Mouse (Mus musculus) monocyte, adult 5-6 weeks (primary cell): ENCODE results near the gene Ldlrap1. TPM values are rescaled to one million over a fixed set of nuclear protein-coding genes. Genes with fewer than 3 reads are reported as not detected.

Experiments used
- total RNA-seq: library from RNA; stranded (forward); fragments of 200-1000, 200-491, 200-594 nt; gene quantifications from 3 replicates; pipeline ENCODE4 v1.2.3, GENCODE M21; 2017

Gene Ldlrap1
- total RNA-seq, 1 experiment from 2014 or later = 32.2 TPM

Other genes with a start within 250 kb of the Ldlrap1 start
- 35.4 to 39.0 TPM (median 37.6 TPM) in 3 replicates for gene Mtfr1l, start 232.6 kb downstream of the Ldlrap1 start, total RNA-seq
- 13.0 to 27.3 TPM (median 15.4 TPM) in 3 replicates for gene Selenon, start 215.9 kb downstream of the Ldlrap1 start, total RNA-seq
- gene Man1c1, start 63.7 kb downstream of the Ldlrap1 start, total RNA-seq = 12.8 to 13.9 TPM (median 13.3 TPM) in 3 replicates
- 36.1 to 41.4 TPM (median 38.3 TPM) in 3 replicates for gene Maco1, start 85.3 kb upstream of the Ldlrap1 start, total RNA-seq
- not detected in 3 replicates for gene Rhd, start 96.5 kb upstream of the Ldlrap1 start, total RNA-seq
- 424 to 614 TPM (median 508 TPM) in 3 replicates for gene Tmem50a, start 147.0 kb upstream of the Ldlrap1 start, total RNA-seq
- gene Rsrp1, start 155.6 kb upstream of the Ldlrap1 start, total RNA-seq = 359 to 640 TPM (median 511 TPM) in 3 replicates
- 551 to 822 TPM (median 699 TPM) in 3 replicates for gene Syf2, start 162.9 kb upstream of the Ldlrap1 start, total RNA-seq